Mouse (Mus musculus) megakaryocyte, adult 5-6 weeks (primary cell): ENCODE results near the gene Mgrn1. TPM values are rescaled to one million over a fixed set of nuclear protein-coding genes. Genes with fewer than 3 reads are reported as not detected.

Experiments
- ATAC-seq: 2 replicates; pipeline ENCODE4 v1.8.0; 2016; ENCODE audit warnings: mild to moderate bottlenecking, inconsistent platforms; ENCODE audit not compliant: poor library complexity, severe bottlenecking
- total RNA-seq, 2 experiments: library from RNA; stranded (forward) in 1 of 2; stranded (reverse) in 1 of 2; fragments of 153-499, 151-499 nt in 1 of 2; fragments of 221-1000, 200-1000 nt in 1 of 2; gene quantifications; 2 replicates each; pipeline versions ENCODE4 v1.2.3 to v1.2.4; 2015 to 2017

The Mgrn1 gene
- total RNA-seq, 2 experiments from 2014 or later = 32.1 to 33.0 TPM

DNA sequence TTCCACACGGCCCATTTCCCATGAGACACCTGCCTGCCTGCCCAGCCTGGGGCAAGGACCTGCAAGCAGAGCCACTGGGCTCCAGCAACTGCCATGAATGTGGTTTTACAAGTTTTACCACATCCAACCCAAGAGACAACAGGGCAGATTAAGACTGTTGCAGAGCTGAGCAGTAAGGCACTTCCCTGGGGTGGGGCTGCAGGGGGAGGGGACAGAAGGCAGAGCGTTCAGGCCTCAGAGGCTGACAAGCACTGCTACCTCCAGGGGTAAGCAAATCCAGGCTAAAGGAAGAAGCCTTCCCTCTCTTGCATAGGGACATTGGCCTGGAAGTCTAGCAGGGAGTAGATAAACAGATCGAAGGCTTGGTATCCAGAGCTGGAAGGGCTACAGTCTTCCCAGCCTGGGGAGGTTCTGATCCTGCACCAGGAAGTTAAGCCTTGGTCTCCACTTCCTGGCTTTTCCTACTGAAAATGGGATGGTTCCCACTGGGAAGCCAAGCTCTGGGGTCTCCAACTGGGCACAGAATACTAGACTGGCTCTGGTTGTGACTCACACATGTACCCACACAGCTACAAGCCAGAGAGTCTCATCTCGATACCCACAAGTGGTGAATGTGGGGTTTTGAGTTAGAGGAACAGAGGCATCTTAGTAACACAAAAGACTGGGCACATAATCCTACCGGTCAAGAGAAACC, 7.7 kb upstream of the Mgrn1 start:
- peak; percentile 26 for ATAC-seq

DNA sequence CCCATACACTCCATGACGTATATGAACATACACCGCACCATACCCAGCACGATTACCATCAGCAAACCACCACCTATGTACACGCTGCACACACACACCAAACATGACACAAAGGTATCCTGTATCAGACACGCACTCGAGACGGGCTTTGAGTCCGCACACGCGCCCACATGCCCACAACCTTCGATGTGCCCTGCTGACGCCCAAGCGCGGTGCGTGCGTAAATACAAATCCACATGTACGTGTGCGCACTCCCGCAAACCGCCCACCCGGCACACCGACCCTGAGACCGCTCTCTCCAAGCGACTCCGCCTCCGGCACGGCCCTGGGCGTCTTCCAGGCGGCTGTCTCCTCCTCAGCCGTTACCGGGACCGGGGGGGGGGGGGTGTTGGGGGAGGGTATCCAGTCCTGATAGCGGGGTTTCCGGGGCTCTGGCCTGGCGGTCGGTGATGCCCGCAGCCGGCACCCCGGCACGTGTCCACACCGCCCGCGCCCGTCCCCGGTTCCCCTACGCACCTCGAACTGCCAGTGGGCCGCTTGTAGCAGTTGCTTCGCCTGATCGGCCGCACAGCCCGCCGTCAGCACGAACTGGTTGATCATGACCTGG, 6.8 kb upstream of the Mgrn1 start:
- peak; percentile 2; the same call in 1 of the 2 replicates for ATAC-seq

DNA sequence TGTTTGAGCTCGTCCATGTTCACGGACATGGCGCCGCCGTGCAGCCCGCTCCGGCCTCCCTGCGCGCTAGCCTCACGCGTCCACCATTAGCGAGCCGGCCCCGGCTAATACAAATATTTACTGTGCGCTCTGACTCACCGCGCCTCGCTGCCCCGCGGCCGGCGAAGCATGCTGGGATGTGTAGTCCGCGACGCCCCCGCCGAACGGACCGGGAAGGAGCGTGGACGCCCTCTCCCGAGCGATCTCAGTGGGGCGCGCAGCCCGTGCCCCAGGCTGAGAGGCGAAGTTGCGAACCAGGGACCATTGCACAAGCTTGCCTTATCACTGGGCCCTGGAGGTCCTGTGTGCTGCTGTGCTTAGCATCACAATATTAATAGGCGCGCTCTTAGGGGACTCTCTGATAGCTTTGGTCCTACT, 6.3 kb upstream of the Mgrn1 start:
- peak; percentile 65 for ATAC-seq

DNA sequence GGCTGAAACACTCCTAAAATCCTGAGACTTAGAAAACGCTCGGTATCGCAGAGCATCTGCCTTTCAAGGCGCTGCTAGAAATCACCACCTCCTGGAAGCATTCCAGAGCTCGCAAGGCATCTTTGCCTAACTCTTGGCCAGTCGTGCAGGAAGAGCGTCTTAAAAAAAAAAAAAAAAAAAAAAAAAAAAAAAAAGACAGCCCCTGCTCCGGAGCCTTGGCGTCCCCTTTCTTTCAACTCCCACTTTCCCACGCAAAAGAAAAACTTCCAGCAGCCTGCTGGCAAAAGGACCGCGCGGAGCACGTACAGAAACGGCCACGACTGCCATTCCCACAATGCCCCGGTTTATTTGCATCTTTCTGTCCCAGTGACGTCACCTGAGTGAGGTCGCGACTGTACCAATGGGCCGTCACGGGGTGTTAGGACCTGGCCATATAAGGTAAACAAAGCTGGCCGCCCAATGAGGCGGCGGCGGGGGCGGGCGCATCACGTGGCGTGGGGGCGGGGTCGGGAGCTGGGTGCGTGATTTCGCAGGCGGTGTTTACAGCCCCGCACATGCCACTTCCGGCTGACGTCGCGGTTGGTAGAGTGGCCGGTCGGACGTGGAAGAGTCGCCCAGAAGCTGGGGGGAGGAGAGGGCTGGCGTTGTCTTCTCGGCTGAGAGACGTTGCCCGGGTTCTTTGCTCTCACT, 5.8 kb upstream of the Mgrn1 start, which contains the start of gene Ubald1:
Gene Ubald1, minus strand, starts transcription at position 180 of the 690 bp plus-strand sequence.
- ATAC-seq = peak; percentile 64

DNA sequence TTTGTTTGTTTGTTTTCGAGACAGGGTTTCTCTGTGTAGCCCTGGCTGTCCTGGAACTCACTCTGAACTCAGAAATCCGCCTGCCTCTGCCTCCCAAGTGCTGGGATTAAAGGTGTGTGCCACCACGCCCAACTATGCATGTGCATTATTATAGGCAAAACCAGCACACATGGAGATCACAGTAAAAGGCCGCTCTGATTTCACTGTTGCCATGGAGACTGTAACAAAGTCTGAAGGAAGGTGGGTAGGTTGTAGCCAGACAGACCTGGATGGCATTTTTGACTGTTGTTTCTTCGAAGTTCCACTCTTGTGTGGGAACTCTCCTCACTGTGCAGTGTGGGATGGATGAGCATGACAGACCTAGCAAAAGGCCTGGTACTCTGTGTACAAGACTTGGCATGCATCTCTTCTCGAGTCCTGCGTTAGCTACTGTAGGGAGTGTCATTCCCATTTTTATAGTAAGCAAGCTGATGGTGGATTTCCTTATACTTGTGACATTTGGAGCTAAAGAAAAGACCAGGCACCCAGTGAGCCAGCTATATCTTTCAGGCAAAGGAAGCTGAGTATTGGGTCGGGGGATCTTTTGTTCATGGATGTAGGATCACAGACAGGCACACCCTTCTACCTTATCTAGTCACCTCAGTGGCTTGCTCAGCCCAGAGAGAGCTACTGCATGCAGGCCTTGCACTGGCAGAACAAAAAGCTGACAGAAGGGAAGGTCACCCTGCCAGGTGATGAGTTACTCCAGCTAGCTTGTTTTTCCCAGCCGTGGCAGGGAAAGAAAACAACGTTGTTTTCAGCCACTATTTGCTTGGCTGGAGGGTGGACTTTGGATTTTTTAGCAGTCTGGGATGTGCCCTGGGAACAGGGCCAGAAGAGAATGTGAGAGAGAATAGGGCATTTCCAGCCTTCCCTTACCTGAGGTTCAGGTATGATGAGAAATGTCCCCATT, 4.4 kb upstream of the Mgrn1 start:
- ATAC-seq = no peak

DNA sequence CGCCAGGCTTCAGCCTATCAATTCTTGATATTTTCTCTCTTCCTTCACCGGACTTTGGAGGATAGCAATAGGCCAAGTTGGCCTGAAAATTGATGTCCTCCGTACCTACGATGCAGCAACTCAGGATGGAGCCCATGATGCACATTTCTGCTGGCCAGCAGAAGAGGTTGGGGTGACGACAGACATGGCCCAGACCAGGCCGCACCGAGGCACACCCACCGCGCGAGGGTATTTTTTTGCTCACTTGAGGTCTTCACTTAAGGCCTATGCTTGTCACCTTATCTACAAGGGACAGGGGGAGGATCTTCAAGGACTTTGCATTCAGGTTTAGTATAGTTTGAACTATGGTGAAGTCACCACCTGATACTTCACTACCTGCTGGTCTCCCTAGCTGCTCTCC, 1.1 kb upstream of the Mgrn1 start:
- no peak for ATAC-seq

DNA sequence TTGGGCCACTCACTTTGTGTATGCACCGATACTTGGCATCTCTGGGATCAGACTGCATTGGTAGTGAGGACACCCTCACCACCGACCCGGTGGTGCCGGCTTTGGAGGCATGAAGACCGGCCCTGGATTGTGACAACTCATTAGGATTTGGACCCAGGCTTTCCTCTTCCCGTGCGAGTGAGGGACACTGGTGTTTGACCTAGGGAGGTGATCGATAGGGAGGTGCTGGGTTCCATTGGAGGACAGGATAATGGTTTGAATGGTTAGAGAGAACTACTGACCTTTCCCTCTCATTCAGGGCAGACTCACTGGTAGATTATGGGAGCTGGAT, 606 bp downstream of the Mgrn1 start:
- ATAC-seq = no peak

DNA sequence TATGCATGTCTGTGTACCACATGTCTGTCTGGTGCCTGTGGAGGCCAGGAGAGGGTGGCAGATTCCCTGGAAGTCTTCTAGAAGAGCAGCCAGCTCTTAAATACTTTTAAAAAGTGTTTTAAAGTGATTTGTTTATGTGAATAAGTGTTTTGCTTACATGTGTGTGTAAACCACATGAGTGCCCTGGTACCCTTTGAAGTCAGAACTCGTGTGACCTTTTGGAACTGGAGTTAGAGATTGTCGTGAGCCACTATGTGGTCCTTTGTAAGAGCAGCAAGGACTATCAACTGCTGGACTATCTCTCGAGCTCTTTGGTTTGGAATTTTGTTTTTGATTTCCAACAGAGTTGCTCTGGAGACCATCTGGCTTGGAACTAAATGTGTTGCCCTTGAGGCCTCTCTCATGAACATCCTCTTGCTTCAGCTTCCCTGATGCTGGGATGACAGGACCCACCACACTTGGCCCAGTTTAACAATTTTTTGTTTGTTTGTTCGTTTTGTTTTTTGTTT, 4.2 kb downstream of the Mgrn1 start:
- ATAC-seq = no peak

DNA sequence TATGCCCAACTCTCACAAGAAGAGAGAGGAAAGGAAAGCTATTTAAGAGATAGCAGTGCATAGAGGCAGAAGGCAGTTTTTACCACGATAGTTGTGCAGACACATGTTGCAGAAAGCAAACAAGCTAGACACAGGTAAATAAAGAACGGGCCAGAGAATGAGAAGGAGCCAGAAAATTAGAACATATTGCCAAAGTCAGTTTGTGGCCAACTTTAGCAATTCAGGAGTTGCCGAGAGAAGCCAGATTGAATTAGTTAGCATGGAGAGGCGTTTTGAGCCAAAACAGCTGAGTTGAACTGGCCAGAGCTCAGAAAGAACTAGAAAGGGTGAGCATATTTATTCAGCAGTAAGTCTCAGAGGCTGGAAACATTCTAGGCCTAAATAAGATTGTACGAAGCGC, 6.1 kb downstream of the Mgrn1 start:
- no peak for ATAC-seq

DNA sequence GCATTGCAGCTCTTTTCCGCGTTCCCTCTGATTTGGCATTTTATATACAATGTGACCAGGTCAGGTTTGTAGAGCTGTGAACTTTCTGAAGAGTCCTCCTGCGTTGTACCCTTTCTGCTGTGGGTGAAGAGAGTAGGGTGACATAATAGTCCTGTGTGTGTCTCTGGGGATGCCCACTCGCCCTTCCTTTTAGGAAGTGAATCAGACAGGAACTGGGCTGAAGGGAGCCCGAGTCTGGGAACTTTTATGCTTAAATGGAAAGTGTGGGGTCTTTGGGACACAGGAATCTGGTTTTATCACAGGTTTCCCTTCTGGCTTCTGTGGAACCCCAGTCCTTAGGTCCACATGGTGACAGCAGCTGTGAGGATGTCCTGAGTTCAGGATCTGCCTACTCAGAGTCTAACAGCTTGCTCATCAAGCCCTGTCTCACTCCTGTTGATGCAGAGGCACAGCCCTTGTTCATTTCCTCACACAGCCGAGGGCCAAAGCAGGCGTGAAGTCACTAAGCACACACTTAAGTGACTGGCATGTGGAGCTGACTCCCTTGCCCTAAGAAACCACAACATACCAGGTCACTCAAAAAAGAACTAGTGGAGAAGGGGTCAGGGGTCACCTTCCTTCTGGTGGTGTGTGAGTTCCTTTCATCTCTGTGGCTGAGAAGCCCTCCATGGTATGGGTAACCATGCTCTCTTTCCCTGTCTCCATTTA, 8.3 kb downstream of the Mgrn1 start:
- no peak for ATAC-seq

DNA sequence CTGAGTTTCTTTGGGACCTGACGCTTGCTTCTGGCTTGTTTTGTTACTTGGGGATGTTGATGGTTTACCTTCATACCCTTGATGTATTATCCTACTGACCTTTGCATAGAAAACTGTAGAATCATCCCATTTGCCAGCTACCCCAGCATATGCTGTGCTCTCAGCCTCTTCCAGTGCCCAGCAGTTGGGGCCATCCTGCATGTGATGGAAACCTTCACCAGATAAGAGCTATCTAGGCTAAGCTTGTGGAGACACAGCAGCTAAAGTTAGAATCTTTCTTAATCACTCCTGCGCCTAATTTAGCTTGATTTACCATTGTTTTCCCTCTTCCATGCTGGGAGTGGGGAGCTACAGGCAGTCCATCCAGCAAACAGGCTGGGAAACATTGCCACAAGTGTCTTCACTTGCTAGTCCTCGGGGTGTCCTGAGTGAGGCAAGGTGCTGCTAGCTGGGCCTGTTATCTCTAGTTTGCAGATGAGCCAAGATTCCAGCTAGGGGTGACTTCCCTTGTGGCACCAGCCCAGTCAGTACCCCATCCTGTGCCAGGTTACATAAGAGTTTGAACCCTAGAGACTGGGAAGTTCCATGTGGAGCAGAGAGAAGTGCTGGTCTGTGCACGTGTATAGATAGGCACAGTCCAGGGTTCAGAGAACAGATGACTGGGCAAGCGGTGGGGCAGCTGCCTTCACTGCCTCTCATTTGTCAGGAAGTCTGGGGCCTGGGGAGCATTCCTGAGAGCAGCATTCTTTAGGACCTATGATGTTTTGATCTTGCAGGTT, 10.4 kb downstream of the Mgrn1 start:
- ATAC-seq = peak; percentile 40; the same call in 1 of the 2 replicates

DNA sequence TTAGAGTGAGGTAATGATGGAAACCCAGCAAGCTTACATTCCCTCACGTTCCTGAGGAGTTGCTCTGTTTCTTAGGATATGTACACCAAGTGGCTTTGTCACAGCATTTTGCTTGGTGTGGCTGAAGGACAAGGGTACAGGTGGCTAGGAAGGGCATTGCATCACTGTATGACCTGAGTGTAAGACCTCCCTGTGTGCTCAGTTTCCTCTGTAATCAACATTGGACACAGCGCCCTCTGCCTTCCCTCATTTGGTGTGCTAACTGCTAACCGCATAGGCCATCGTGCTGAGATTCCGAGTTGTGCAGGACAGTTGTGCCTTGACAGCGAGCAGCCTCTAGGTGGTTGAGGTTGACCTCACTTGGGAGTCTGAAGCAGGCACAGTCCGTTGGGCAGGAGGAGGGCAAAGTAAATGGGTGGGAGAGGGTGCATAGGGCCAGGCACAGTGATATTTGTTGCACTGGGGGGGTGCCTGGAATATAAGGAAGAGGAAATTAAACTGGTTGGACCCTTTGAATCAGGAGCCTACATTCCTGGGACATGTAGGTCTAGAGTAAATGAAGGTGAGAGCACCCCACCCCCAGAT, 11.2 kb downstream of the Mgrn1 start:
- peak; percentile 54 for ATAC-seq

DNA sequence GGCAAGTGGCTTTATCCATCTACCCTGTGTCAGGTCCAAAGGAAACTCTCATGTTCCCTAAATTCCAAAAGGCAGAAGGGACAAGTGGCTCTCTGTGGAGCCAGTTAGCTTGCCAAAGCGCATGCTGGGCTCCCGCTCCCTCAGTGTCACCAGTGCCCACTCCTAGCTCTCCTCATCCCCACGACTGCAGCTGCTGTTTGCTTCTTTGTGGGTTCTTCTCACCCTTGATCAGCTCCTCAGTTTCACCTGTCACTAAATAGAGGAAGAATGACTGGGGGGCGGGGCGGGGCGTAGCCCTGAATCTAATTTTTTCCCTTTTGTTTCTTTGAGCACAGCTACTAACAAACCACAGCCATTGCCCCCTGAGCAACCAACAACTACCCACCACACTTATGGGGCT, 12.8 kb downstream of the Mgrn1 start:
- peak; percentile 53 for ATAC-seq

DNA sequence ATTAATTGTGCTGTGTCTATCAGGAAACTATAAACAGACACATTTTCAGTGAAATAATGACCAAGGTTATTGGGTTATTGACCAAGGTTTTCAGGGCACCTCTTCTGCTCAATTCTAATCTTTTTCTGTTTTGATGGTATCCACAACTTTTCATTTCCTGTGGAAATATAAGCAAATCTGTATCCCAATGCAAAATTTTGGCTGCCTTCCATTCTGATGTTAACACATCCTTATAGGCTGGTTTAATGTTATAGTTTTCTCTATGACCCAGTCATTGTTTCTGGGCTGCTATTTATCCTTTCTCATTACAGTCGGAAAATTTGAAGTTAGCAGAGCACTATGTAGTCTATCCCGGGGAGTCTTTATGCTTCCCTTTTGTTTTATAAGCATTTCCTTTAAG, 13.7 kb downstream of the Mgrn1 start:
- no peak for ATAC-seq

DNA sequence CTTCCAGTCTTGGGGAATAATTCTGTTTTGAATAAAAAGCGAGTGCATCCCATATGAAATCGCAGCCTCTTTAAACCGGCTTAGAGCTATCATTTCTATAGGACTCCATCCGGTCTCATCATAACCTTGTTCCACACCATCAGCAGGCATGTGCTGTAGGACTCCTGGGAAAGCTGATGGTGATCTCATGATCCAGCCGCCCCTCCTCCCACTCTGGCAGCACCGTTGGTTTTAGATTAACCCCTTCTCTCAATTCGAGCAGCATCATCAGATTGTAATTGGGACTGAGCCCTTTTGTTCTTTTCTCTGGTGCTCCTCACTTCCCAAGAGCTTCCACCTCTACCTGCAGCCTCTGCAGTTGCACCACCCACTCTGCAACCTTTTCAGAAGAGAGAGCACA, 15.1 kb downstream of the Mgrn1 start:
- ATAC-seq = no peak

DNA sequence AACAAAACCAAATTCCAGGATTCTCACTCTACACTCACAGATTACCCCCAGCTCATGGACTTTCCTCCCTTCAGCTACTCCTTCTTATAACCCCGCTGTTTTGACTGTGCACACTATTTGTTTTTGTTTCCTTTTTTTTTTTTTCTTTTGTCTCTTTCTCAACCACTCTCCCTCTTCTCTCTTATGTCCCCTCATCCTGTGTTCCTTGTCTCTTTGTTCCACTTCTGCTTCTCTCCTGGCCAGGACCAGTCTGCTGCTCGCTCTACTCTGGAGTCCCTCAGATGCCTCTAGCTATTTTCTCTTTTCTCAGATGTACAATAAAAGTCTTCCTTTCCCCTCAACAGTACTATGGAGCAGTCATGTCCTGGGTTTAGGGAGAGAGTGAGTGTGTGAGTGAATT, 16.3 kb downstream of the Mgrn1 start:
- 0 out of 2 replicates have a peak, but pooled peaks have one; percentile 52 for ATAC-seq

DNA sequence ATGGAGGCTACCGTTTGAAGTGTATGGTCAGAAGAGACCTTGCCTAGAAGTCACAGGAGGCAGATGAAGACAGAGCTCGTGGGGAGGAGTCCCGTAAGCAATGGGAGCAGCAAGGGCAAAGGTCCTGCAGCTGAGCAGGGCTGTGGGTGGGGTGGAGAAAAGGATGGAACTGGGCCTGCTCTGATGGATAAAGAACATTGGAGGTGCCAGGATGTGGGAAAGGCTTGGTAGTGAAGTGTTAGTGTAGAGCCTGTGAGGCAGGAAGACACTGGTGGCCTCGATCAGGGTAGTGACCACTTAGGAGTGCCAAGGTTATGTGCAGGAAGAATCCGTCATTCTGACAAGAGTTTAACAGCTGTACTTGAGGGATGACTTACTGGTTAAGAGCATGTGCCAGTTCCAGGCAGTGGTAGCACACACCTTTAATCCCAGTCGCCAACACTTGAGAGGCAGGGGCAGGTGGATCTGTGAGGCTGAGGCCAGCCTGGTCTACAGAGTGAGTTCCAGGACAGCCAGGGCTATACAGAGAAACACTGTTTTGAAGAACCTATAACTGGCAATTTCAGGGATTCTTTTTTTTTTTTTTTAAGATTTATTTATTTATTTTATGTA, 17.5 kb downstream of the Mgrn1 start:
- ATAC-seq = no peak

DNA sequence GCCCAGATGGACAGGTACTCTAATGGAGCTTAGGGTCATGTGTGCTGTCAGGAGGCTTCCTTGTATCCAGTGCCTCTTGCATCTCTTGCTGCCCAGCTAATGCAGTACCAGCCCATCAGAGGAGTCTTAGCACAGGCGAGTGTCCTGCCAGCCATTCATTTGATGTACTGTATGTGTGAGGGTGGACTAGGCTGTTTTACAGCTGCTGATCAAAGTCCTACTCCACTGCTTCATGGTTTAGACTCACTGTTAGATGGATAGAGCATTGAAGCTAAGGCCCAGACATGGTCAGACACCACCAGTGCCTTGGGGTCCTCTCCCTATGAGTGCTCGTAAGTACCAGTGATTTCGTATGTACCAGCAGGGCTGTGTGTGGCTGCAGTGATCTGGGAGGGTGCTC, 18.8 kb downstream of the Mgrn1 start:
- no peak for ATAC-seq

DNA sequence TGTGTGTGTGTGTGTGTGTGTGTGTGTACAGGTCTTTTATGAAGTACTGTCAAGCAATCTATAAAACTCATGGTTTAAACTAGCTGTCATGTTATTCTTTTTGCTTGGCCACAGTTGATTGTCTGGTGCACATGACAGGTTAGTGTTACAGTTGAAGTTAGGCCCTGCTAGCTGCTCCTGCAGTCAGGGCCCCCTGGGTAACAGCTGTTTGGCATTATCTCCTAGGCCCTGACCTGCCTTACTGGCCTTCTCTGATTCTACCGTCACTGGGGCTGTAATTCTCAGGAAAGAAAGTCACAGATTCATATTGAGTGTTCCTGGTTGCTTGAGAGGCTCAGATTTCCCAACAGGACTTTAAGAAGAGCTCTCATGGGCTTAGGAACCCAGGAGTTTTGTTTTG, 19.5 kb downstream of the Mgrn1 start:
- ATAC-seq = no peak
